Mouse (Mus musculus): Measurements from ENCODE around the gene Kxd1. TPM values are rescaled to one million over a fixed set of nuclear protein-coding genes. Genes with fewer than 3 reads are reported as not detected.

Kxd1 gene
- polyA plus RNA-seq, 1 experiment from 2014 or later, result 47.0 TPM

DNA sequence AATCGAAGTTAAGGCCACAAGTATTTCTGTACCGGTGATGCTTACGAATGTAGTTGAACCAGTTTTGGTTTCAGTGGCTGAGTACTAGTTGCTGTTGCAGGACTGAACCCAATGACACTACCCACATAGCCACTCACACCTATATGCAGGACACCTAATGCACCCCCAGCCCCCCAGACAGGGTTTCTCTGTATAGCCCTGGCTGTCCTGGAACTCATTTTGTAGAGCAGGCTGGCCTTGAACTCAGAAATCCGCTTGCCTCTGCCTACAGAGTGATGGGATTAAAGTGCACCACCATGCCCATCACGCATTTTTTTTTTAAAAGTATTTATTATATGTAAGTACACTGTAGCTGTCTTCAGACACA is 20.7 kb downstream of the Kxd1 start:
- WGBS, result 63% methylated on average over 5 of the region's 5 CpGs
- H3K9ac ChIP-seq (ENCODE audit: low read length), result no peak overlapping the region

DNA sequence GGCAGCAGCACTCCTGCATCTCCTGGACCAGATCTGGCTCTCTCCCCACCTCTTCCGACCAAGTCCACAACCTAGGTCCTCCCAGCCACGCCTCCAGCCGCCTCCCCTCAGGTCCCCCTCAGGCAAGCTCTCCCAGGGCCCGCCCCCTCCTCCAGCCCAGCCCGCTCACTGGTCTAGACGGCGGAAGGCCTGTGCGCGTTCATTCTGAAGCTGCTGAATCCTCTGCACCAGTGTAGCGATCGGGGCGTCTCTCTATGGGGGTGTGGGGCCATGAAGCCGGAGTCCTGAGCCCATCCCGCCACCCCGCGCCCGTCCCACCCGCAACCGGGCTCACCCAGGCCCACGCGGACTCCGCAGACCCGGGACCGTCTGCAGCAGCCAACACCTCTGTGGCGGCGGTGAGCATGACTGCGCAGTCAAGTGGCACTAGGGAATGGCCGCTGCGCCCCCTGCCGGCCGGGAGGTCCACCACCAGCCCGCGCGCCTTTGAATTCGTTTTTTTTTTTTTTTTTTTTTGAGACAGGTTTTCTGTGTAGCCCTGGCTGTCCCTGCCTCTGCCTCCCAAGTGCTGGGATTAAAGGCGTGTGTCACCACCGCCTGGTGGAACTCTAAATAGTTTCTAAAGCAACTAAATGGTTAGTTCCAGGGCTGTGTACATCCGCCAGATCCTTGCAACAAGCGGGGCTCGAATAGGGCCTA is 21.3 kb downstream of the Kxd1 start, which contains the start of gene Rex1bd:
Rex1bd (minus strand) TSS at position 425 of the 699 bp plus-strand sequence.
- no peaks in the 10 kb centered on the region for H3K9me3 ChIP-seq (ENCODE audit: control insufficient read depth, low read length)
- peaks cover 12% of the 10 kb centered on the region; the same call in 1 of the 2 replicates for H3K36me3 ChIP-seq (ENCODE audit: control insufficient read depth, insufficient read depth, low read length)
- DNase-seq (ENCODE audit: low spot score), result peak; percentile 97
- peak; percentile 87 for ATAC-seq (ENCODE audit: insufficient number of reproducible peaks, low FRiP score, low TSS enrichment, low read depth)
- peak within 1 kb of the TSS; percentile 32 for H3K27ac ChIP-seq (replicated peaks; ENCODE audit: low read depth, low read length)
- H3K4me3 ChIP-seq (ENCODE audit: low read depth, low read length), result peak within 1 kb of the TSS; percentile 45
- H3K9ac ChIP-seq (ENCODE audit: low read length), result peak within 1 kb of the TSS; percentile 64
- peaks cover 50% of the 10 kb centered on the region for H3K4me1 ChIP-seq (ENCODE audit: control insufficient read depth, insufficient read depth, low read length)
- WGBS, result 2% methylated on average over 40 of the region's 40 CpGs
- 0 out of 2 replicates have a peak, but pooled peaks cover 2% of the 10 kb centered on the region for H3K27me3 ChIP-seq (ENCODE audit: control insufficient read depth, insufficient read depth, low read length)
- peak within 1 kb of the TSS; percentile 84 for H3K4me2 ChIP-seq (ENCODE audit: low read depth, severe bottlenecking)

More for the DNA sequence above, 20.7 kb downstream of the Kxd1 start:
- Histone ChIP-seq H3K27me3 (ENCODE audit: control insufficient read depth, insufficient read depth, low read length) (0 out of 2 replicates have a peak, but pooled peaks cover 1% of the 10 kb centered on the region), H3K27ac (replicated peaks; ENCODE audit: low read depth, low read length) (no peak overlapping the region), H3K9me3 (ENCODE audit: control insufficient read depth, low read length) (no peaks in the 10 kb centered on the region), H3K4me2 (ENCODE audit: low read depth, severe bottlenecking) (no peak overlapping the region), H3K4me1 (ENCODE audit: control insufficient read depth, insufficient read depth, low read length) (peaks cover 47% of the 10 kb centered on the region), H3K36me3 (ENCODE audit: control insufficient read depth, insufficient read depth, low read length) (peaks cover 12% of the 10 kb centered on the region; the same call in 1 of the 2 replicates), H3K4me3 (ENCODE audit: low read depth, low read length) (no peak overlapping the region)
- ATAC-seq (ENCODE audit: insufficient number of reproducible peaks, low FRiP score, low TSS enrichment, low read depth), result no peak
- no peak for DNase-seq (ENCODE audit: low spot score)

DNA sequence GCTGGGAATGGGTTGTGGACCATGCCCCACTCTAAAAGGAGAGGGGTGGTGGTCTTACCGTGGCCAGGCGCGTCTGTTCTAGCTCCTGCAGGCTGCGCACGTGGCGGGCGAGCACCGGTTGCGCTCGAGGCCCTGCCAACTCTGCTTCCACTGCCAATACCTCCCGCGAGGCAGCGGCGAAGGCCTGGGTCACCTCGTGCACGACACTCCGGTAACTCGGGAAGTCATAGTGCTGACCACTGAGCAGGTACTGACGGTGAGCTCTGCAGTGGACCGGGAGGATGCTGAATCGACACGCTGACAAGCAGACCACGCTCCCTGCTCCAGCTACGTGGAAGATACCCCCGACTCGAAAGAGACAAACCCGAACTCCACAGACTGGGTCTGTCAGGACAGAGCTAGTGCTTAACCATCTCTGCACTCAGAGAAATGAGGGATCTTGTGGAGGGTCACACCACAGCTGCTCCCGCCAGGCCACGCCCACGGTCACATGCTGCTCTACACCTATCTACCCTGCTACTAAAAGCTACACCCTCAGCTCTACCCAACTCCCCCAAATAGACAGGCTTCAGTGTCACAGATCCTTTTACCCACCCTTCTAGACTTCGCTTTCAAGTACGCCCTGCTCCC is 21.9 kb downstream of the Kxd1 start:
- 0 out of 2 replicates have a peak, but pooled peaks cover 2% of the 10 kb centered on the region for H3K27me3 ChIP-seq (ENCODE audit: control insufficient read depth, insufficient read depth, low read length)
- peak overlapping the region; percentile 64 for H3K9ac ChIP-seq (ENCODE audit: low read length)
- peak; percentile 33 for ATAC-seq (ENCODE audit: insufficient number of reproducible peaks, low FRiP score, low TSS enrichment, low read depth)
- peak overlapping the region; percentile 84 for H3K4me2 ChIP-seq (ENCODE audit: low read depth, severe bottlenecking)
- H3K4me3 ChIP-seq (ENCODE audit: low read depth, low read length), result peak overlapping the region; percentile 45
- DNase-seq (ENCODE audit: low spot score), result no peak
- peaks cover 12% of the 10 kb centered on the region; the same call in 1 of the 2 replicates for H3K36me3 ChIP-seq (ENCODE audit: control insufficient read depth, insufficient read depth, low read length)
- H3K9me3 ChIP-seq (ENCODE audit: control insufficient read depth, low read length), result no peaks in the 10 kb centered on the region
- H3K27ac ChIP-seq (replicated peaks; ENCODE audit: low read depth, low read length), result peak overlapping the region; percentile 32; the same call in 1 of the 2 replicates
- peaks cover 53% of the 10 kb centered on the region for H3K4me1 ChIP-seq (ENCODE audit: control insufficient read depth, insufficient read depth, low read length)
- 36% methylated on average over 32 of the region's 32 CpGs for WGBS

DNA sequence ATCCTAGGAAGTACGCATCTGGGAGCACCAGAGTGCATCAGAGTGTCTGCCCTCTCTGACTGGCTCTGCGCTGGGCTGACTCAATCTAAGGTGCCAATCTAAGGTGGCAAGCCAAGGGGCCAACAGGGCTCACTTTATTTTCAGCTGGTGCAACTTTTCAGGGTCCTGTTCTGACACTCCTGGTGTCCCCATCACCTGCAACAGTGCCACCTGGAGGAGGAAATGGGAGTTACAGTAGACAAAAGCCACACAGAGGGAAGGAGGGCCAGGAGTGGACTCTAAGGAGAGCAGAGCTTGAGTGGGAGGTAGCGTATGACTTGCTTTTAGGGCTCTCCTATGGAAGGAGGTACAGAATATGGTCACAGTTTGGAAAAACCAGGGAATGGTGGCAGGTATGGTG is 22.9 kb downstream of the Kxd1 start:
- H3K4me2 ChIP-seq (ENCODE audit: low read depth, severe bottlenecking), result peak overlapping the region; percentile 16; the same call in 1 of the 2 replicates
- peaks cover 12% of the 10 kb centered on the region; the same call in 1 of the 2 replicates for H3K36me3 ChIP-seq (ENCODE audit: control insufficient read depth, insufficient read depth, low read length)
- H3K4me3 ChIP-seq (ENCODE audit: low read depth, low read length), result no peak overlapping the region
- ATAC-seq (ENCODE audit: insufficient number of reproducible peaks, low FRiP score, low TSS enrichment, low read depth) (0 out of 2 replicates have a peak, but pooled peaks have one; percentile 1), DNase-seq (ENCODE audit: low spot score) (peak; percentile 92)
- peak overlapping the region; percentile 37; the same call in 1 of the 2 replicates for H3K27ac ChIP-seq (replicated peaks; ENCODE audit: low read depth, low read length)
- H3K4me1 ChIP-seq (ENCODE audit: control insufficient read depth, insufficient read depth, low read length), result peaks cover 53% of the 10 kb centered on the region
- H3K9ac ChIP-seq (ENCODE audit: low read length), result no peak overlapping the region
- H3K27me3 ChIP-seq (ENCODE audit: control insufficient read depth, insufficient read depth, low read length), result 0 out of 2 replicates have a peak, but pooled peaks cover 2% of the 10 kb centered on the region
- no peaks in the 10 kb centered on the region for H3K9me3 ChIP-seq (ENCODE audit: control insufficient read depth, low read length)
- 60% methylated on average over 3 of the region's 3 CpGs for WGBS

DNA sequence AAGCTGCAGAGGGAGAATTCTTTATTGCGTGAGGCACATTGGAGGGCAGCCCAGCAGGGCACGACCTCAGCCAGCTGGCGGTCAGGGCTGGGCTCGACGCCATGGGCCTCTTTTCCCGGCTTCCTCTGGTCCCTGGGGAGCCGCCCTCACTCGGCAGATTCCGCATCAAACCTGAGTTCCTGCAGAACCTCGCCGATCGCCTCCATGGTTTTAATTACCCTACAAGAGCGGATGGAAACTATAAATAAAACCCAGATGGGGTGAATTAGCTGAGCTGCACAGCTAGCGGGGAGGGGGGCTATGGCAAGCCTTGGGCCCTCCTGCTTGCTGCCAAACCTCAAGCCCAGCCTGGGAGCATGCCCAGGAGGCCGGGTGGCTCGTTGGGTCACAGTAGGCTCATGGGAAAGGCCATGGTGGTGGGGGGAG is 23.5 kb downstream of the Kxd1 start:
- Histone ChIP-seq H3K9me3 (ENCODE audit: control insufficient read depth, low read length) (no peaks in the 10 kb centered on the region), H3K9ac (ENCODE audit: low read length) (no peak overlapping the region), H3K4me3 (ENCODE audit: low read depth, low read length) (no peak overlapping the region), H3K4me1 (ENCODE audit: control insufficient read depth, insufficient read depth, low read length) (peaks cover 53% of the 10 kb centered on the region), H3K4me2 (ENCODE audit: low read depth, severe bottlenecking) (peak overlapping the region; percentile 16), H3K27ac (replicated peaks; ENCODE audit: low read depth, low read length) (peak overlapping the region; percentile 37), H3K36me3 (ENCODE audit: control insufficient read depth, insufficient read depth, low read length) (peaks cover 12% of the 10 kb centered on the region; the same call in 1 of the 2 replicates), H3K27me3 (ENCODE audit: control insufficient read depth, insufficient read depth, low read length) (0 out of 2 replicates have a peak, but pooled peaks cover 2% of the 10 kb centered on the region)
- ATAC-seq (ENCODE audit: insufficient number of reproducible peaks, low FRiP score, low TSS enrichment, low read depth), result peak; percentile 11; the same call in 1 of the 2 replicates
- WGBS, result 12% methylated on average over 16 of the region's 16 CpGs
- DNase-seq (ENCODE audit: low spot score), result peak; percentile 82

DNA sequence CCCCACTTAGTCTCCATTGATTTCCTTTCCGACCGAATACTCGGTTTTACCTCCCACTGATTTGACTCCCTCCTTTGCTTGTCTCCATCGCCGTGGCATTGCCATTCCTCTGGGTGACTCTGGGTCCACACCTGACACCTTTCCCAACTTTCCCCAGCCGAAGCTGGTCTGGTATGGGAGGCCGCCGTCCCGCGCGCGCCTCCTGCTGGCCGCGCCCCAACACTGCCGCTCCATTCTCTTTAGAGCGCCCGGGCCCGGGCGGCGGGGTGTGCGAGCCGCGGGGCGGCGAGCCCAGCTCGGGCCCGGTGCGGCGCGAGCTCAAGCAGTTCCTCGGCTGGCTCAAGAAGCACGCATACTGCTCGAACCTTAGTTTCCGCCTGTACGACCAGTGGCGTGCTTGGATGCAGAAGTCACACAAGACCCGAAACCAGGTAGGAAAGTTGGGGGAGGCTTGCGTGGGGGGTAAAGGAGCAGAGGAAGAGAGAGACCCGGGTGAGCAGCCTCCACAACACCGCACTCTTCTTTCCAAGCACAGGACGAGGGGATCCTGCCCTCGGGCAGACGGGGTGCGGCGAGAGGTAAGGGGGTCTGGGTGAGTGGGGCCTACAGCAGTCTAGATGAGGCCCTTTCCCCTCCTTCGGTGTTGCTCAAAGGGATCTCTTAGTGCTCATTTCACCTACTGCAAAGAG is 24.6 kb downstream of the Kxd1 start:
- Histone ChIP-seq H3K4me2 (ENCODE audit: low read depth, severe bottlenecking) (peak overlapping the region; percentile 7; the same call in 1 of the 2 replicates), H3K4me1 (ENCODE audit: control insufficient read depth, insufficient read depth, low read length) (peaks cover 45% of the 10 kb centered on the region), H3K4me3 (ENCODE audit: low read depth, low read length) (no peak overlapping the region), H3K9ac (ENCODE audit: low read length) (no peak overlapping the region), H3K36me3 (ENCODE audit: control insufficient read depth, insufficient read depth, low read length) (peaks cover 6% of the 10 kb centered on the region; the same call in 1 of the 2 replicates), H3K9me3 (ENCODE audit: control insufficient read depth, low read length) (no peaks in the 10 kb centered on the region), H3K27me3 (ENCODE audit: control insufficient read depth, insufficient read depth, low read length) (0 out of 2 replicates have a peak, but pooled peaks cover 2% of the 10 kb centered on the region), H3K27ac (replicated peaks; ENCODE audit: low read depth, low read length) (no peak overlapping the region; the same call in 1 of the 2 replicates)
- DNase-seq (ENCODE audit: low spot score) (peak; percentile 87), ATAC-seq (ENCODE audit: insufficient number of reproducible peaks, low FRiP score, low TSS enrichment, low read depth) (0 out of 2 replicates have a peak, but pooled peaks have one; percentile 0)
- WGBS, result 11% methylated on average over 46 of the region's 46 CpGs

DNA sequence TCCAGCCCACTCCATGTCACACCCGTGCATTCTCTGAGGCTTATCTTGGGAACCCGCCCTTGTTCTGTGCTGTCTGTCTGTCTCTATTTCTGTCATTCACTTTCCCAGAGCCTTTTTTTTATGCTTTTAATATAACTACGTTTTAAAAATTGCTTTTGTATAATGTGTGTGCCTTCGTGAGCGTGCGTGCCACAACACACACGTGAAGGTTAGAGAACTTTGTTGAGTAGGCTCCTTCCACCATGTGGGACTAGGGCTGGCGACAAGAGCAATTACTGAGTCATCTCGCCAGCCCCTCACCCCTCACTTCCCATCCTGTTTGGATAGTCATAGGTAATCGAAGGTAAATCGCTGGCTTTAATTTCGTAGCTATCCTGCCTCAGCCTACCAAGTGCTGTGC is 25.2 kb downstream of the Kxd1 start:
- Histone ChIP-seq H3K27ac (replicated peaks; ENCODE audit: low read depth, low read length) (no peak overlapping the region), H3K9me3 (ENCODE audit: control insufficient read depth, low read length) (no peaks in the 10 kb centered on the region), H3K27me3 (ENCODE audit: control insufficient read depth, insufficient read depth, low read length) (0 out of 2 replicates have a peak, but pooled peaks cover 2% of the 10 kb centered on the region), H3K36me3 (ENCODE audit: control insufficient read depth, insufficient read depth, low read length) (peaks cover 3% of the 10 kb centered on the region; the same call in 1 of the 2 replicates), H3K4me3 (ENCODE audit: low read depth, low read length) (no peak overlapping the region), H3K9ac (ENCODE audit: low read length) (peak overlapping the region; percentile 17; the same call in 1 of the 2 replicates), H3K4me1 (ENCODE audit: control insufficient read depth, insufficient read depth, low read length) (peaks cover 45% of the 10 kb centered on the region), H3K4me2 (ENCODE audit: low read depth, severe bottlenecking) (peak overlapping the region; percentile 21; the same call in 1 of the 2 replicates)
- 30% methylated on average over 12 of the region's 12 CpGs for WGBS
- ATAC-seq (ENCODE audit: insufficient number of reproducible peaks, low FRiP score, low TSS enrichment, low read depth) (no peak), DNase-seq (ENCODE audit: low spot score) (no peak)
